Mouse (Mus musculus) stomach, embryonic 15.5 days (tissue): ENCODE measurements at regions not wholly inside any gene's neighbourhood (a gene's known extent, or its start where the extent isn't known, plus 50 kb on each side); places are given as distances from the start of the nearest gene placed in this dataset.
"Not testable (repeated sequence)": the region's sequence is repeated elsewhere in the genome, so short reads cannot be mapped to it uniquely, and the experiment has no call there.

Experiments used
- ATAC-seq: fragments of 200-750 bp; cut with Nextera tagmentation; 2 replicates; pipeline ENCODE4 v1.8.0; 2017; ENCODE audit warnings: low read depth, moderate number of reproducible peaks, moderate TSS enrichment; ENCODE audit not compliant: insufficient read depth, low FRiP score
- H3K27ac ChIP-seq: fragments of 300-500 bp; sonication (generic); 2 replicates; pipeline ENCODE4 v1.5.1; 2015; ENCODE audit warnings: mild to moderate bottlenecking, inconsistent platforms
- H3K27me3 ChIP-seq: fragments of 300-500 bp; sonication (generic); replicated peaks from 2 replicates; pipeline ENCODE4 v1.6.1; 2015; ENCODE audit warnings: inconsistent platforms
- H3K36me3 ChIP-seq: fragments of 300-500 bp; sonication (generic); 2 replicates; pipeline ENCODE4 v1.6.1; 2015; ENCODE audit warnings: inconsistent platforms
- H3K4me1 ChIP-seq: fragments of 300-500 bp; sonication (generic); 2 replicates; pipeline ENCODE4 v1.6.1; 2015; ENCODE audit warnings: inconsistent platforms
- H3K4me2 ChIP-seq: fragments of 300-500 bp; sonication (generic); 2 replicates; pipeline ENCODE4 v1.6.1; 2015; ENCODE audit warnings: mild to moderate bottlenecking, inconsistent platforms
- H3K4me3 ChIP-seq: fragments of 300-500 bp; sonication (generic); replicated peaks from 2 replicates; pipeline ENCODE4 v1.5.1; 2015; ENCODE audit warnings: inconsistent platforms
- H3K9ac ChIP-seq: fragments of 300-500 bp; sonication (generic); 2 replicates; pipeline ENCODE4 v1.6.1; 2015; ENCODE audit warnings: inconsistent platforms
- H3K9me3 ChIP-seq: fragments of 300-500 bp; sonication (generic); 2 replicates; pipeline ENCODE4 v1.6.1; 2016; ENCODE audit warnings: inconsistent platforms
- WGBS: fragments of 180-500 bp; shearing (Covaris S2); methylation state at CpG from one replicate; pipeline ENCODE4 v1.1.7; 2015; 5-methylcytosine and 5-hydroxymethylcytosine counted together

- no peak overlapping the region for H3K9ac ChIP-seq
- no peaks in the 10 kb centered on the region for H3K36me3 ChIP-seq
- 0 out of 2 replicates have a peak, but pooled peaks cover 7% of the 10 kb centered on the region for H3K4me1 ChIP-seq
- no peak overlapping the region for H3K4me2 ChIP-seq
- no peaks in the 10 kb centered on the region for H3K27me3 ChIP-seq
- H3K9me3 ChIP-seq: no peaks in the 10 kb centered on the region
- WGBS: 84% methylated on average over 6 of the region's 6 CpGs
- H3K4me3 ChIP-seq: no peak overlapping the region
- no peak for ATAC-seq
- H3K27ac ChIP-seq: no peak overlapping the region
Measured at GRCm38 (mm10) chr13:44676041-44676440, 53.2 kb upstream of the Jarid2 start.

GRCm38 (mm10) chr13:44678121-44678520, 51.2 kb upstream of the Jarid2 start:
- Histone ChIP-seq H3K4me1 (0 out of 2 replicates have a peak, but pooled peaks cover 4% of the 10 kb centered on the region), H3K4me2 (no peak overlapping the region), H3K36me3 (no peaks in the 10 kb centered on the region), H3K9ac (no peak overlapping the region), H3K27me3 (no peaks in the 10 kb centered on the region), H3K27ac (no peak overlapping the region), H3K9me3 (no peaks in the 10 kb centered on the region), H3K4me3 (no peak overlapping the region)
- 81% methylated on average over 3 of the region's 3 CpGs for WGBS
- no peak for ATAC-seq

- ATAC-seq, H3K9me3 ChIP-seq, H3K9ac ChIP-seq, H3K27me3 ChIP-seq, H3K27ac ChIP-seq, H3K4me3 ChIP-seq, H3K36me3 ChIP-seq, H3K4me1 ChIP-seq, H3K4me2 ChIP-seq: not testable (repeated sequence)
- WGBS: 95% methylated on average over 7 of the region's 7 CpGs
Measured at GRCm38 (mm10) chr13:44679457-44679856, 49.8 kb upstream of the Jarid2 start.
